Mouse (Mus musculus): ENCODE results near the gene Drc3.
"Not testable (repeated sequence)": the region's sequence is repeated elsewhere in the genome, so short reads cannot be mapped to it uniquely, and the experiment has no call there.

GRCm38 (mm10) chr11:60439621-60440020 lies 86.5 kb downstream of the Drc3 start:
- TF ChIP-seq POLR2A (IDR thresholded peaks at IDR 0.05; ENCODE audit: control insufficient read depth, extremely low read depth, insufficient read depth, low read length, poor library complexity); CTCF (IDR thresholded peaks at IDR 0.05; ENCODE audit: borderline replicate concordance, control insufficient read depth, extremely low read depth, insufficient read depth, low read length, poor library complexity): not testable (repeated sequence)
